Mouse (Mus musculus): Measurements from ENCODE around the gene Litaf.

GRCm38 (mm10) chr16:10960916-10961315 lies 105.0 kb downstream of the Litaf start:
- TF ChIP-seq POLR2A (IDR thresholded peaks at IDR 0.05; ENCODE audit: borderline replicate concordance, low read depth, low read length) (no peak), CTCF (IDR thresholded peaks at IDR 0.05; ENCODE audit: low read depth, low read length) (no peak)

All from bone marrow macrophage, adult 2 months (primary cell).